Mouse (Mus musculus): ENCODE data around the gene Olfr295. TPM values are rescaled to one million over a fixed set of nuclear protein-coding genes. Genes with fewer than 3 reads are reported as not detected.

Olfr295 gene
- polyA plus RNA-seq (2014; fragmentation: Nextera tagmentation; extraction: Ambion mirVana) = not detected in 2 replicates

DNA sequence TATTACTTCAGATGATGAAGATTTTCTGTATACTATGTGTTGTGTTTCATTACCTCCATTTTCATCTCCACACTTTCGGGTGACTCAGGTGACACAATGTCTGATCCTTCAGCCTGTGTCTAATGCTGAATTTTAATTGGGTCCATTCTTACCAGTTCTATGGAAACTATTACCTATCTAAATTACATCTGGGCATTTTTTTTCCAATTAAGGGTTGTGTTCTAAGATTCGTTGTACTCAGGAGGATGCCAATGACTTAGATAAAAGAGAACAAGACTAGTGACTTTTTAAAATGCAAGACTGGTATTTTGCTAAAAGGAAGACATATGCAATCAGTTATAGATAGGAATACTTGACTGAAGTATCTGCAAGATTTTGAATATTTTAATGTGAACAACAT lies at the start of gene Olfr295:
Gene Olfr295 (plus strand): TSS at position 301 of the 400 bp plus-strand sequence.
- no peaks in the 10 kb centered on the region for H3K4me1 ChIP-seq (replicated peaks; ENCODE audit: control insufficient read depth, insufficient read depth, low read length)
- H3K9me3 ChIP-seq (ENCODE audit: control insufficient read depth, low read length) = no peaks in the 10 kb centered on the region
- no peaks in the 10 kb centered on the region for H3K36me3 ChIP-seq (ENCODE audit: control insufficient read depth, insufficient read depth, low read length)
- H3K27ac ChIP-seq (ENCODE audit: low read depth, low read length) = no peak within 1 kb of the TSS
- 86% methylated on average over 2 of the region's 2 CpGs for WGBS
- no peak within 1 kb of the TSS for H3K4me3 ChIP-seq (ENCODE audit: low read depth, low read length)
- no peak within 1 kb of the TSS for H3K9ac ChIP-seq (ENCODE audit: low read length)
- no peak within 1 kb of the TSS for H3K4me2 ChIP-seq (ENCODE audit: low read depth, low read length, severe bottlenecking)
- no peak for DNase-seq (ENCODE audit: low spot score)
- H3K27me3 ChIP-seq (ENCODE audit: control insufficient read depth, insufficient read depth, low read length) = no peaks in the 10 kb centered on the region
- ATAC-seq (replicated peaks; ENCODE audit: low FRiP score) = no peak

DNA sequence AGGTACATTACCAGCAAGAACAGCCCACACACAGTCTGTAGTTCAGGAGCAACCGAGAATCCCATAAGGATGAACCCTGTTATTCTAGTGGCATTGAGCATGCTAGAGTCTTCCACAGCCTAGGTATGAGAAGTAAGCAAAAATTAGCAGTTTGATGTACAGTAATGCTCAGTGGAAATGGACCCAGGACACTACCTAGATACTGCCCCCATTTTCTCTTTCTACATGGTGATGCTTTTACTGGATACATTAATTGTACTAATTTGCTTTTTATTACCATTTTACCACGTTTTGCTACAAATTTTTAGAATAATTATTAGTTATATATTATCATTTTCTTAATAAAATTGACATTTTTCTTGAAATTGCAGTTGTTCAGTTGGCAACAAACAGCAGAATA lies 32.9 kb downstream of the Olfr295 start, which contains the start of gene Olfr294:
Gene Olfr294 (minus strand): TSS at position 101 of the 400 bp plus-strand sequence.
- no peak for ATAC-seq (replicated peaks; ENCODE audit: low FRiP score)
- 67% methylated on average over 2 of the region's 2 CpGs for WGBS

More for the DNA sequence above, 32.9 kb downstream of the Olfr295 start, which contains the start of gene Olfr294:
- Histone ChIP-seq H3K4me3 (ENCODE audit: low read depth, low read length) (no peak within 1 kb of the TSS), H3K4me1 (replicated peaks; ENCODE audit: control insufficient read depth, insufficient read depth, low read length) (no peaks in the 10 kb centered on the region), H3K27ac (ENCODE audit: low read depth, low read length) (no peak within 1 kb of the TSS), H3K36me3 (ENCODE audit: control insufficient read depth, insufficient read depth, low read length) (no peaks in the 10 kb centered on the region), H3K27me3 (ENCODE audit: control insufficient read depth, insufficient read depth, low read length) (no peaks in the 10 kb centered on the region), H3K9me3 (ENCODE audit: control insufficient read depth, low read length) (no peaks in the 10 kb centered on the region), H3K4me2 (ENCODE audit: low read depth, low read length, severe bottlenecking) (no peak within 1 kb of the TSS), H3K9ac (ENCODE audit: low read length) (no peak within 1 kb of the TSS)
- no peak for DNase-seq (ENCODE audit: low spot score)

Other genes with a start within 250 kb of the Olfr295 start
- not detected in 2 replicates for gene Olfr307, start 246.3 kb upstream of the Olfr295 start, polyA plus RNA-seq (2014; fragmentation: Nextera tagmentation; extraction: Ambion mirVana)
- not detected in 2 replicates for gene Olfr305, start 216.9 kb upstream of the Olfr295 start, polyA plus RNA-seq (2014; fragmentation: Nextera tagmentation; extraction: Ambion mirVana)
- not detected in 2 replicates for gene Olfr304, start 197.2 kb upstream of the Olfr295 start, polyA plus RNA-seq (2014; fragmentation: Nextera tagmentation; extraction: Ambion mirVana)
- gene Olfr303, start 186.1 kb upstream of the Olfr295 start, polyA plus RNA-seq (2014; fragmentation: Nextera tagmentation; extraction: Ambion mirVana) = not detected in 2 replicates
- gene Olfr301, start 180.0 kb upstream of the Olfr295 start, polyA plus RNA-seq (2014; fragmentation: Nextera tagmentation; extraction: Ambion mirVana) = not detected in 2 replicates
- gene Olfr299, start 123.9 kb upstream of the Olfr295 start, polyA plus RNA-seq (2014; fragmentation: Nextera tagmentation; extraction: Ambion mirVana) = not detected in 2 replicates
- gene Olfr298, start 91.4 kb upstream of the Olfr295 start, polyA plus RNA-seq (2014; fragmentation: Nextera tagmentation; extraction: Ambion mirVana) = not detected in 2 replicates
- gene Olfr297, start 63.9 kb upstream of the Olfr295 start, polyA plus RNA-seq (2014; fragmentation: Nextera tagmentation; extraction: Ambion mirVana) = not detected in 2 replicates
- gene Olfr294, start 32.8 kb downstream of the Olfr295 start, polyA plus RNA-seq (2014; fragmentation: Nextera tagmentation; extraction: Ambion mirVana) = not detected in 2 replicates
- gene Olfr293, start 65.2 kb downstream of the Olfr295 start, polyA plus RNA-seq (2014; fragmentation: Nextera tagmentation; extraction: Ambion mirVana) = not detected in 2 replicates
- gene Olfr292, start 104.5 kb downstream of the Olfr295 start, polyA plus RNA-seq (2014; fragmentation: Nextera tagmentation; extraction: Ambion mirVana) = not detected in 2 replicates
- gene Folh1, start 192.1 kb downstream of the Olfr295 start, polyA plus RNA-seq (2014; fragmentation: Nextera tagmentation; extraction: Ambion mirVana) = 0.12 and 0.13 TPM in 2 replicates
- gene Vmn2r77, start 211.2 kb downstream of the Olfr295 start, polyA plus RNA-seq (2014; fragmentation: Nextera tagmentation; extraction: Ambion mirVana) = not detected in 2 replicates

All from forebrain, embryonic 11.5 days (tissue).